30 mouse cellular contexts compared by ENCODE assay signal in the genomic region with DNA sequence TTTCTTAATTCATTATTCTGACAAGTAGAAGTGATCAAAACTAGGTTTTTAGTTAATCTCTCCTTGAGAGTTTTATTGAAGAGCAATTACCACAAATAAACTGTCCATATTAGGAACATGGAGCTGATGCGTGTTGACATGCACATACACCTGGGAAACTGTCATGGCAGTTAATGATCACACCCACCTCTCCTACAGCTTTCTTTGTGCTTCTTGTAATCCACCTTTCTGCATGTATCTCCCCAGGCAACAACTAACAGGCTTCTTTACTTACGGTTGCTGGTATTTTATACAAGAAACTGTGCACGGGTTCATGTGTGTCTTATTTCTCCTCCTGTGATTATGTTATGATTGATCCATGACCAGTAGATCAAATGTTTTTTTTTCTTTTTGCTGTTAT.
"Had no signal": no experiment of that assay in that cellular context is flagged by ENCODE, and none has a peak within 500 bp of the region (broad histone marks: within the 10 kb centered on the region; RNA-seq: fewer than 3 reads in every experiment).

No protein-coding gene starts in this region.

- H3K9ac ChIP-seq: limb, embryonic 12.5 days; limb, embryonic 13.5 days; limb, embryonic 15.5 days; liver, embryonic 12.5 days; liver, embryonic 13.5 days; liver, embryonic 14.5 days; liver, embryonic 15.5 days; liver, postnatal 0 days; lung, embryonic 14.5 days; lung, embryonic 15.5 days; midbrain, embryonic 12.5 days; midbrain, embryonic 15.5 days; neural tube, embryonic 12.5 days had no signal

- ATAC-seq: liver, embryonic 12.5 days; liver, postnatal 0 days; lung, postnatal 0 days; midbrain, embryonic 15.5 days; midbrain, embryonic 16.5 days had no signal

- H3K36me3 ChIP-seq: limb, embryonic 10.5 days; limb, embryonic 12.5 days; limb, embryonic 13.5 days; limb, embryonic 15.5 days; liver, embryonic 12.5 days; liver, embryonic 13.5 days; liver, embryonic 15.5 days; lung, embryonic 15.5 days; midbrain, embryonic 10.5 days; midbrain, embryonic 12.5 days; midbrain, embryonic 15.5 days; neural tube, embryonic 12.5 days had no signal

- H3K27ac ChIP-seq: limb, embryonic 10.5 days; limb, embryonic 12.5 days; limb, embryonic 13.5 days; limb, embryonic 15.5 days; liver, embryonic 12.5 days; liver, embryonic 13.5 days; liver, embryonic 14.5 days; liver, embryonic 15.5 days; lung, embryonic 15.5 days; macrophage; midbrain, embryonic 10.5 days; midbrain, embryonic 12.5 days; midbrain, embryonic 15.5 days; neural tube, embryonic 12.5 days had no signal

- H3K4me2 ChIP-seq: limb, embryonic 12.5 days; limb, embryonic 13.5 days; limb, embryonic 15.5 days; liver, embryonic 11.5 days; liver, embryonic 12.5 days; liver, embryonic 13.5 days; liver, embryonic 15.5 days; lung, embryonic 14.5 days; lung, embryonic 15.5 days; midbrain, embryonic 12.5 days; midbrain, embryonic 15.5 days; neural tube, embryonic 12.5 days had no signal

- H3K27me3 ChIP-seq: limb, embryonic 12.5 days; limb, embryonic 13.5 days; limb, embryonic 15.5 days; liver, embryonic 12.5 days; liver, embryonic 13.5 days; liver, embryonic 15.5 days; lung, embryonic 15.5 days; megakaryocyte, embryonic 14.5 days; midbrain, embryonic 15.5 days; neural tube, embryonic 12.5 days had no signal

- DNase-seq: left cerebral cortex, postnatal 4 days; liver; liver, embryonic 13.5 days; liver, postnatal 0 days; lung, adult 18-20 months; lung, adult 2 months; lung, embryonic 14.5 days; lung, postnatal 10 days; lung, postnatal 14 days; lung, postnatal 36 days; lung, postnatal 4 days; midbrain, embryonic 14.5 days had no signal

- H3K4me3 ChIP-seq: limb, embryonic 10.5 days; limb, embryonic 12.5 days; limb, embryonic 13.5 days; limb, embryonic 15.5 days; liver, embryonic 12.5 days; liver, embryonic 13.5 days; liver, embryonic 15.5 days; lung, embryonic 15.5 days; megakaryocyte, embryonic 14.5 days; midbrain, embryonic 10.5 days; midbrain, embryonic 12.5 days; midbrain, embryonic 15.5 days; myocyte; neural tube, embryonic 12.5 days had no signal

- H3K4me1 ChIP-seq: limb, embryonic 10.5 days; limb, embryonic 13.5 days; limb, embryonic 15.5 days; liver, embryonic 12.5 days; liver, embryonic 13.5 days; liver, embryonic 15.5 days; lung, embryonic 15.5 days; megakaryocyte, embryonic 14.5 days; neural tube, embryonic 12.5 days had no signal

- H3K9me3 ChIP-seq: limb, embryonic 10.5 days; limb, embryonic 15.5 days; liver, embryonic 12.5 days; liver, embryonic 13.5 days; liver, embryonic 15.5 days; lung, embryonic 15.5 days; midbrain, embryonic 15.5 days; neural tube, embryonic 12.5 days had no signal
